Mouse (Mus musculus) lung, adult 2 months (tissue): ENCODE results near the gene Tcl1b2. TPM values are rescaled to one million over a fixed set of nuclear protein-coding genes. Genes with fewer than 3 reads are reported as not detected.
"Not testable (repeated sequence)": the region's sequence is repeated elsewhere in the genome, so short reads cannot be mapped to it uniquely, and the experiment has no call there.

Experiments used
- DNase-seq: peaks from one replicate; pipeline ENCODE4 v3.0.0; 2022
- H3K4me1 ChIP-seq: fragments of 200-500 bp; 2 replicates; pipeline ENCODE4 v1.6.1; 2011; ENCODE audit warnings: low read length; ENCODE audit not compliant: control insufficient read depth, insufficient read depth
- H3K4me3 ChIP-seq: fragments of 200-500 bp; replicated peaks from 2 replicates; pipeline ENCODE3; 2011; ENCODE audit warnings: low read depth, mild to moderate bottlenecking, control low read depth, low read length; ENCODE audit errors: extremely low read depth
- CTCF ChIP-seq: fragments of 200-500 bp; IDR thresholded peaks from 2 replicates; pipeline ENCODE4 v1.5.1; 2011; ENCODE audit warnings: mild to moderate bottlenecking, low read length, control low read depth; ENCODE audit not compliant: insufficient read depth
- POLR2A ChIP-seq: fragments of 200-500 bp; IDR thresholded peaks from 2 replicates; pipeline ENCODE4 v1.6.1; 2011; ENCODE audit warnings: low read depth, mild to moderate bottlenecking, control low read depth, low read length, borderline replicate concordance; ENCODE audit errors: extremely low read depth
- WGBS: fragments of 180-500 bp; shearing (Covaris S2); methylation state at CpG from one replicate; pipeline ENCODE4 v1.1.7; 2018; 5-methylcytosine and 5-hydroxymethylcytosine counted together
- polyA plus RNA-seq: library from polyadenylated mRNA; depleted of rRNA; stranded (reverse); fragments of >200 nt; gene quantifications from 2 replicates; pipeline ENCODE4 v1.2.3, GENCODE M21; 2012

Tcl1b2 gene
- polyA plus RNA-seq, 1 experiment: not detected

GRCm38 (mm10) chr12:105125362-105125761, 20.5 kb upstream of the Tcl1b2 start:
- no peaks in the 10 kb centered on the region for H3K4me1 ChIP-seq
- TF ChIP-seq CTCF (no peak), POLR2A (no peak)
- 82% methylated on average over 6 of the region's 6 CpGs for WGBS
- DNase-seq: no peak
- H3K4me3 ChIP-seq: no peak overlapping the region

DNA sequence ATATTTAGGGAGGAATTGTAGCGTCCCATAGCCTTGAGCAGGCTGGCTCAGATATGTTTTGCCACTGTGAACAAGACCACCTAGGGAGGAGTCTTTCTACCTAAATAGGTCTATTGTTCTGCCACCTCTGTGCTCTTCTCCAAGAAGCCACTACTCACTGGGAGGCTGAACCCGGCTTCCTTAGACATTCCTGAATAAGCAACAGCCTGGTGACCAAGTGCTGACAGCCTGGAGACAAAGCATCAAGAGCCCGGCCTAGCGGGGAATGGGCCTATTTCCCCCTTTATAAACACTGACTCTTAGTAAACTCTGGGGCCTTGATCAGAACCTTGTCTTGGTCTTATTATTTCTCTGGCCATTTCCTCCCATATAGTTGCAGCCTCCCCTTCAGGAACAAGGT, 19.3 kb upstream of the Tcl1b2 start:
- DNase-seq: no peak
- TF ChIP-seq CTCF (no peak), POLR2A (no peak)
- WGBS: 65% methylated on average over 4 of the region's 4 CpGs
- Histone ChIP-seq H3K4me1 (no peaks in the 10 kb centered on the region), H3K4me3 (no peak overlapping the region)

DNA sequence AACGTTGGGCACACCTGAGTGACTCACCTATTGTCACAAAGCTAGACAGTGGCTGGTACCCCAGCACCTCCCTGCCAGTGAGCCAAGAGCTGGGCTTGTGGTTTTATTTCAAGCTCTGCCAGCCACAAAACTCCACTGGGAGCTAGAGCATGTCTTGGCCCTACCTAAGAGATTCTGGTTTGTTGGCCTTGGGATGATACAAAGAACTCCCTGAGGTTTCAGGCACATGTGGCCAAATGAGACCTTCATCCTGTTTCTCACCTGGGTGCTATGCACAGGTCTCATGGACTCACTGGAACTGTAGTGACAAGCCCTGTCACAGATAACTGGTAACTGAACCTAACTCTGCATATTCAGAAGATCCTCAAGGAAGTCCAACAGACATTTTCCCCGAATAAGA, 18.2 kb upstream of the Tcl1b2 start:
- TF ChIP-seq CTCF (no peak), POLR2A (no peak)
- H3K4me1 ChIP-seq: no peaks in the 10 kb centered on the region
- WGBS: 73% methylated on average over 2 of the region's 2 CpGs
- no peak for DNase-seq
- no peak overlapping the region for H3K4me3 ChIP-seq

DNA sequence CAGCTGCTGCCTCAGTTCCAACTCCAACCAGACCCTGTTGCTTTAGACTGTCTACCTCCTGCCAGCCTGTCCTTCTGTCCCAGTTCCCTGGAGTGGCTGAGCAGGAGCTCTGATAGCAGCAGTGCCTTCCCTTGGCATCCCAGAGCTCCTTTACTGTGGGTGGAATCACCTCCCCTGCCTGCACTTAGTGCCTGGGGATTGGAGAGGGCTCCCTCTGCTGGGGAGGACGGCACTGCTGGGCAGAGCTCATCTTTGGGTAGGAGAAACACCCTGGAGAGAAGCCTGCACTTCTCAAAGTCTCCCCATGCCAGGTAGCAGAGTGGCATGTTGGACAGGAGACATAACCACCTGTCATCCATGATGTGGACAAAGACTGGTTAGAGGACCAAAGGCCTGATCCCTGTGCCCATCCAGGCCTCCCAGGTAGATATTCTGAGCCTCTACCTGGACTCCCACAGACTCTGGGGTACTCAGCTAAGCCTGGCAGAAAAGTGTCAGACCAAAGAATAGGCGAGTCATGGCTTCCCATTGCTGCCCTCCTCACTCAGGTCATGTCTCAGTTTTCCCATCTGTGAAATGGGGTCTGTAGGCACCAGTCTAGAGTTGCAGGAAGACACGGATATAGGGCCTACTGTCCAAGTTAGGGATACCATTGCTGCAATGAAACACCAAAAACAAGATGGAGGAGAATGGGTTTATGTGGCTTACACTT, 16.2 kb upstream of the Tcl1b2 start:
- not testable (repeated sequence) for H3K4me1 ChIP-seq, DNase-seq, H3K4me3 ChIP-seq
- 48% methylated on average over 3 of the region's 3 CpGs for WGBS

DNA sequence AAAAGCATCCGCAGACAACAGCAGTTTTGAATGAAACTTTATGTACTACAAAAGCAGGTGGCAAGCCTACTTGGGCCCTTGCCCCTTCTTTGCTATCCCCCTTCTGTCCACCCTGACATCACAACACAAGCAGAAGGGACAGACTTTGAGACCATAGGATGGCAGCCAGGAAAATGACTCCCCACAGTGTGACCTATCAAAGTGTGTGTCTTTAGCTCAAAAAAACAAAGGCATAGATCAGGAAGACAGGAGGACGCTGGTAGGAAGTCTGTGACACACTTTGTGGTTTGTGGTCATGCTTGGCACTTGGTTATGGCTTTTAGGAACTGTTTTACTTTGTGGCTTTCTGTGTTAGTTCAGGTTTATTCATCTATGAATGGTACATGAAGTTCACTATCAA, 11.6 kb upstream of the Tcl1b2 start:
- not testable (repeated sequence) for DNase-seq, H3K4me1 ChIP-seq, H3K4me3 ChIP-seq
- WGBS: 51% methylated on average over 2 of the region's 2 CpGs

GRCm38 (mm10) chr12:105134826-105135225, 11.0 kb upstream of the Tcl1b2 start:
- not testable (repeated sequence) for H3K4me3 ChIP-seq, H3K4me1 ChIP-seq, DNase-seq
- WGBS: 70% methylated on average over 4 of the region's 4 CpGs

DNA sequence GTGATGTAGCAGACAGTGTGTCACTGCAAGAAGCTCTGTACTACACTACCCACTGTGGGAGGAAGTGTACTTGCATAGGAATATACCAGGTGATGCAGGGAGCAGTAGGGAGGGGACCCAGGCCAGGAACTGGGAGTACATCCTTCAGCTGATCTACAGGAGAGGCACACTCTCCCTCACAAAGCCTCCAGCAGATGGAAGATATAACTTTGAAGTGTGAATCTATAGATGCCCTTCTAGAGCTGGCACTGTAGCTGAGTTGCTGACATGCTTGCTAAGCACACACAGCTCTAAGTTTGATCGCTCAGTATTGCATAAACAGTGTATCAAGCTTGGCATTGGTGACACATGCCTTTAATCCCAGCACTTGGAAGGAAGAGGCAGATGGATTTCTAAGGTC, 8.1 kb upstream of the Tcl1b2 start:
- WGBS: 67% methylated on average over 1 of the region's 1 CpGs
- not testable (repeated sequence) for H3K4me3 ChIP-seq, DNase-seq, H3K4me1 ChIP-seq

DNA sequence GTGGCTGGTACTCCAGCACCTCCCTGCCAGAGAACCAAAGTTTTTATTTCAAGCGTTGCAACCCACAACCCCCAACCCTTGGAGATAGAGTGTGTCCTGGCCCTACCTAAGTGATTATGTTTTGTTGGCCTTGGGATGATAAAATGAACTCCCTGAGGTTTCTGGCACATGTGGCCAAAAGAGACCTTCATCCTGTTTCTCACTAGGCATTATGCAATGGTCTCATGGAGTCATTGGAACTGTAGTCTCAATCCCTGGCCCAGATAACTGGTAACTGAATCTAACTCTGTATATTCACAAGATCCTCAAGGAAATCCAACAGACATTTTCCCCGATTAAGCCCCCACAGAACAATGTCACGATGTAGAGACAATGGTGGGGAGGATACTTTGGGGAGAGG, 2.7 kb upstream of the Tcl1b2 start:
- H3K4me1 ChIP-seq: no peaks in the 10 kb centered on the region
- WGBS: 91% methylated on average over 3 of the region's 3 CpGs
- no peak overlapping the region for H3K4me3 ChIP-seq
- TF ChIP-seq CTCF (no peak), POLR2A (no peak)
- DNase-seq: no peak

- not testable (repeated sequence) for H3K4me1 ChIP-seq, H3K4me3 ChIP-seq, DNase-seq
- 13% methylated on average over 1 of the region's 1 CpGs for WGBS
Observed at GRCm38 (mm10) chr12:105144928-105145327, 886 bp upstream of the Tcl1b2 start.

DNA sequence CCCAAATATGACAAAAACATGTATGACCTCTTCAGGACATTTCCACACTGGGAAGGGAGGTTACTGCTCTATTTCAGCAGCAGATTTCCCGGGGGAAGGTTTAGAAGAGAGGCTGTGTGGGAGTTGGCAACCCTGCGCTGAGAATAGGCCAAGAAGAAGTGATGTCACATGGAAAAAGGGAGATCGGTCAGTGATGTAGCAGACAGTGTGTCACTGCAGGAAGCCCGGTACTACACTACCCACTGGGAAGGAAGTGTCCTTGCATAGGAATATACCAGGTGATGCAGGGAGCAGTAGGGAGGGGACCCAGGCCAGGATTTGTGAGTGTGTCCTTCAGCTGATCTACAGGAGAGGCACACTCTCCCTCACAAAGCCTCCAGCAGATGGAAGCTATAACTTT, 9.5 kb downstream of the Tcl1b2 start:
- WGBS: 42% methylated on average over 4 of the region's 4 CpGs
- H3K4me1 ChIP-seq, DNase-seq, H3K4me3 ChIP-seq: not testable (repeated sequence)

DNA sequence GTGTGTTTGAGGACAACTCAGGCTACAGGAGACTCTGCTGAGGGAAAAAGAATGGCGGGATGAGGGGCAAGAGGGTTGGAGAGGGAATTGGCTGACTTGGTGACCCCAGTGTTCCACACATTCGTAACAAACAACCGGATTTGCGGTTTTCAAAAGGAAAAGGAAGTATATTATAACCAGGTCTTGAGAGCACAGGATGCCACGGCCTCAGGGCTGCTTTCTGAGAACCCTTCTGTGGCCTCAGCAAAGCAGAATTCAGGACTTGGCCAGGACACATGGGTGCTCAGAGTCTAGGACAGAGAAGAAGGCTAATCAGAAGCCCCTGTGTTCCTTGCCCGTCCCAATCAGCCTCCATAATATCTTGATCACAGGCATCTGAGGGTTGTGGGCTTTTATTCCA, 13.0 kb downstream of the Tcl1b2 start:
- WGBS: 44% methylated on average over 6 of the region's 6 CpGs
- DNase-seq: no peak
- H3K4me3 ChIP-seq: no peak overlapping the region
- no peaks in the 10 kb centered on the region for H3K4me1 ChIP-seq
- TF ChIP-seq POLR2A: no peak
